In the genomic region with DNA sequence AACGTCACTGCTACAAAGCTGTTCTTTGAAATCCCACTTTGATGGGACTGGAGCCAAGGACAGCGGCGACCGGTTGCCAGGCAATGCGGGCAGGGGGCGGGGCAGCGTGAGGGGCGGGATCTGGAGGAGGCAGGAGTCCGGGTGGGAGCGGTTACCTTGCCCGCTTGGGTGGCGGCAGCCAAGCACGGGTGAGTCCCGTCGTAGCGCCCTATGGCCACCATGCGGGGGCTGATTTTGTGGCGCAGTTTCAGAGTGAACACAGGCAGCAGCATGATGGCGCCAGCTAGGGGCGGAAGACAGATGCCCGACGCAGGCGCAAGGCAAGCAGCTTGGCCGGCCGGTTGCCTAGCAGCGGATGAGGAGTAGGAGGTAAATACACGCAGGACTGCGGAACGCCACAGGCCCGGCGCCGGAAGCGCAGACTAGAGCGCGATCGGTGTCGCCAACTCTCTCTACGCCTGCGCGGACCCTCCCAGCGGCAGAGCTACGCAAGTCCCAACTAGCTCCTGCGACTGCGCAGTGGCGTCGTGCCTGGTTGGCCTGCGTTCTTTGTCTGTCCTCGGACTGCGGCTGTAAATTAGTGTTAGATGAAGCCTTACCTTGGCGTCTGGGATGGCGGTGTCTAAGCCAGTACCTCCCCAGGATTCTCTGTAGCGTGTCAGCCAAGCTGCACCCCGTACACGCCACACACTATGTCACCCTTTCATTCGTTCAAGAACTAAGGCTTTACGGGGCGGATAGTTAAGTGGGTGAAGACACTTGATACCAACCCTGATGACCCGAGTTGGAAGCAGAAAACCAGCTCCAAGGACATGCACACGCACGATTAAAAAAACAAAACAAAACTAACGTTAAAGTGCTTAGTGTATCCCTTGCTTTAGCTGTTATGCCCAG, we compare ENCODE assay signal across 7 mouse cellular contexts. TPM values are rescaled to one million over a fixed set of nuclear protein-coding genes. Genes with fewer than 3 reads are reported as not detected.
DNase-seq lines count a peak whose midpoint lies in the region; ATAC-seq lines count a peak whose summit lies in the region.

A gene (minus strand): TSS at position 848 of the 894 bp plus-strand sequence.

- H3K9ac ChIP-seq in intestine, embryonic 15.5 days = peak within 1 kb of the TSS; percentile 60

- intact Hi-C loops in gastrocnemius, postnatal 36 days (cut with DNase I) = loop anchor here (5.0 kb wide), 1 partner anchor 104 kb away; no protein-coding TSS in a partner anchor
- intact Hi-C loops in left cerebral cortex, postnatal 25 days (cut with DNase I) = loop anchor here (2.0 kb wide), 1 partner anchor 54 kb away; a partner anchor contains a TSS

- peak within 1 kb of the TSS; percentile 87 for H3K27ac ChIP-seq in intestine, embryonic 15.5 days
- H3K27ac ChIP-seq in midbrain, embryonic 10.5 days (replicated peaks) = peak within 1 kb of the TSS; percentile 95

- no peaks in the 10 kb centered on the region for H3K36me3 ChIP-seq in intestine, embryonic 15.5 days
- no peaks in the 10 kb centered on the region for H3K36me3 ChIP-seq in midbrain, embryonic 10.5 days

- H3K27me3 ChIP-seq in intestine, embryonic 15.5 days (replicated peaks) = no peaks in the 10 kb centered on the region
- H3K27me3 ChIP-seq in midbrain, embryonic 10.5 days (ENCODE audit: low read depth, poor library complexity, severe bottlenecking) = peaks cover 6% of the 10 kb centered on the region; the same call in 1 of the 2 replicates

- H3K4me2 ChIP-seq in intestine, embryonic 15.5 days (replicated peaks) = peak within 1 kb of the TSS; percentile 77

- H3K4me3 ChIP-seq in intestine, embryonic 15.5 days (replicated peaks) = peak within 1 kb of the TSS; percentile 69
- H3K4me3 ChIP-seq in midbrain, embryonic 10.5 days = peak within 1 kb of the TSS; percentile 70

- H3K9me3 ChIP-seq in intestine, embryonic 15.5 days = no peaks in the 10 kb centered on the region
- no peaks in the 10 kb centered on the region for H3K9me3 ChIP-seq in midbrain, embryonic 10.5 days (replicated peaks)

- ATAC-seq in intestine, embryonic 15.5 days = peak; percentile 100

- no peaks in the 10 kb centered on the region for H3K4me1 ChIP-seq in intestine, embryonic 15.5 days (replicated peaks)
- peaks cover 17% of the 10 kb centered on the region for H3K4me1 ChIP-seq in midbrain, embryonic 10.5 days

- peak; percentile 99 for DNase-seq in adrenal gland, adult 2 months
- DNase-seq in embryo, embryonic 11.5 days (ENCODE audit: low read depth, low spot score) = peak; percentile 99
- peak; percentile 97 to 99 for DNase-seq in gastrocnemius, postnatal 36 days
- DNase-seq in left cerebral cortex, postnatal 25 days (ENCODE audit: low spot score in 2 of 2) = peak; percentile 100
- peak; percentile 99 for DNase-seq in midbrain, embryonic 10.5 days (ENCODE audit: low spot score)
- peak; percentile 99 for DNase-seq in right cerebral cortex, postnatal 4 days

- WGBS in intestine, embryonic 15.5 days = under 1% methylated on average over 61 of the region's 61 CpGs
- 1% methylated on average over 61 of the region's 61 CpGs for WGBS in midbrain, embryonic 10.5 days

RNA-seq across cellular contexts. Expression of the gene that starts here (rescaled TPM):
- total RNA-seq in adrenal gland, adult 2 months (2021) = 10 to 100 TPM; 17.1 to 18.1 TPM
- polyA plus RNA-seq in adrenal gland, adult 2 months (2012; rRNA removed) = 26.5 and 31.0 TPM in 2 replicates
- total RNA-seq in gastrocnemius, postnatal 36 days (2021) = 1 to 10 TPM; 2.3 to 3.0 TPM
- polyA plus RNA-seq in intestine, embryonic 15.5 days (2015; fragmentation: Nextera tagmentation; extraction: Ambion mirVana) = 10.3 and 10.5 TPM in 2 replicates
- total RNA-seq in left cerebral cortex, postnatal 25 days (2021) = 10 to 100 TPM; 24.4 to 31.5 TPM
- polyA plus RNA-seq in midbrain, embryonic 10.5 days (2016; fragmentation: Nextera tagmentation; extraction: Ambion mirVana) = 16.0 and 19.2 TPM in 2 replicates

Comparison
In these comparisons a context has a peak if more than half of its experiments do, and no peak if none do; other contexts are left out.
1. Peak in every context shown above with its lines: DNase-seq, ATAC-seq, H3K4me3 ChIP-seq and H3K27ac ChIP-seq.
2. RNA of the gene that starts here (total RNA-seq): 24.4 to 31.5 TPM in left cerebral cortex, postnatal 25 days and 17.1 to 18.1 TPM in adrenal gland, adult 2 months; 2.3 to 3.0 TPM in gastrocnemius, postnatal 36 days; every median in the first group is over 4 times any median in the second.